In the genomic region with DNA sequence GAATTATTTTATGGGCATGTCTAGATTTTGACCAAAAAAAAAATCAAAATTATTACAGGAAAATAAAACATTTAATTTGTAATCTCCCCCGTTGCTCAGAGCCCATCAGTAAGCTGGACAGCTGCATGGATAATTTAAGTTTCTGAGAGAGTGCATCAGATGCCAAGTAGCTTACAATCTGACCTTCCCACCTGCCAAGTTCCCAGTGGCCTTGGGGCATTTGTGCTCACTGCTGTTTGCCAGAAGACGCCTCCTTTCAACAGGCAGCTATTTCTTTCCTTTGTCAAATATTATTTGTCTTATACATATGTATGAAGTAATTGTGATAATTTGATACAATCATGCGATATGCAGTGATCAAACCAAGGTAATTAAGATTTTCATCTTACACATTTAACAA, we compare ENCODE assay signal across 20 mouse cellular contexts. TPM values are rescaled to one million over a fixed set of nuclear protein-coding genes. Genes with fewer than 3 reads are reported as not detected.
A peak's percentile ranks its signal among the peaks of the same experiment; 100 is the strongest.
DNase-seq lines count a peak whose midpoint lies in the region; ATAC-seq and TF ChIP-seq lines count a peak whose summit lies in the region.
"Had no signal": no experiment of that assay in that cellular context is flagged by ENCODE, and none has a peak within 500 bp of the region (broad histone marks: within the 10 kb centered on the region; RNA-seq: fewer than 3 reads in every experiment).

No protein-coding gene starts in this region.

- no peaks in the 10 kb centered on the region for H3K4me1 ChIP-seq in hindbrain, postnatal 0 days (ENCODE audit: insufficient read depth, low read length)
- no peaks in the 10 kb centered on the region for H3K4me1 ChIP-seq in hindbrain, embryonic 14.5 days (replicated peaks; ENCODE audit: control insufficient read depth, insufficient read depth, low read length)
- H3K4me1 ChIP-seq: embryonic facial prominence, embryonic 10.5 days; forebrain, embryonic 10.5 days; hindbrain, embryonic 10.5 days; hindbrain, embryonic 15.5 days had no signal

- intact Hi-C loops in gastrocnemius, adult 2 months (cut with DNase I) = no loop called here

- no peak for TF ChIP-seq CTCF in hindbrain, postnatal 0 days (IDR thresholded peaks at IDR 0.05; ENCODE audit: low read depth)
- TF ChIP-seq CTCF in gastrocnemius, adult 2 months (IDR thresholded peaks at IDR 0.05) = no peak

- WGBS in hindbrain, postnatal 0 days = 48% methylated on average over 3 of the region's 3 CpGs
- 49% methylated on average over 3 of the region's 3 CpGs for WGBS in hindbrain, embryonic 14.5 days

- H3K4me2 ChIP-seq in hindbrain, postnatal 0 days (ENCODE audit: low read depth, low read length) = no peak overlapping the region
- no peak overlapping the region for H3K4me2 ChIP-seq in hindbrain, embryonic 14.5 days (replicated peaks)
- H3K4me2 ChIP-seq: heart, embryonic 12.5 days; hindbrain, embryonic 15.5 days had no signal

- no peak overlapping the region for H3K9ac ChIP-seq in hindbrain, postnatal 0 days (replicated peaks; ENCODE audit: low read length)
- H3K9ac ChIP-seq in hindbrain, embryonic 14.5 days = no peak overlapping the region
- H3K9ac ChIP-seq: heart, embryonic 12.5 days; hindbrain, embryonic 15.5 days had no signal

- H3K4me3 ChIP-seq in hindbrain, postnatal 0 days (ENCODE audit: low read length) = no peak overlapping the region
- H3K4me3 ChIP-seq in hindbrain, embryonic 14.5 days (replicated peaks; ENCODE audit: low read length) = no peak overlapping the region
- H3K4me3 ChIP-seq in gastrocnemius, adult 2 months = no peak overlapping the region
- H3K4me3 ChIP-seq: embryonic facial prominence, embryonic 10.5 days; forebrain, embryonic 10.5 days; heart, embryonic 12.5 days; hindbrain, embryonic 10.5 days; hindbrain, embryonic 15.5 days had no signal

- H3K27me3 ChIP-seq in hindbrain, postnatal 0 days (ENCODE audit: insufficient read depth, low read length) = no peaks in the 10 kb centered on the region
- H3K27me3 ChIP-seq in hindbrain, embryonic 14.5 days (ENCODE audit: control insufficient read depth, insufficient read depth, low read length) = no peaks in the 10 kb centered on the region
- H3K27me3 ChIP-seq: heart, embryonic 12.5 days; hindbrain, embryonic 15.5 days had no signal

- H3K27ac ChIP-seq in hindbrain, postnatal 0 days = no peak overlapping the region
- no peak overlapping the region for H3K27ac ChIP-seq in hindbrain, embryonic 14.5 days
- no peak overlapping the region for H3K27ac ChIP-seq in gastrocnemius, adult 2 months
- H3K27ac ChIP-seq: embryonic facial prominence, embryonic 10.5 days; forebrain, embryonic 10.5 days; hindbrain, embryonic 10.5 days; hindbrain, embryonic 15.5 days had no signal

- H3K9me3 ChIP-seq in hindbrain, postnatal 0 days (ENCODE audit: low read length) = no peaks in the 10 kb centered on the region
- no peaks in the 10 kb centered on the region for H3K9me3 ChIP-seq in hindbrain, embryonic 14.5 days (ENCODE audit: control insufficient read depth, low read length)
- H3K9me3 ChIP-seq: embryonic facial prominence, embryonic 10.5 days; forebrain, embryonic 10.5 days; heart, embryonic 12.5 days; hindbrain, embryonic 10.5 days; hindbrain, embryonic 15.5 days had no signal

- ATAC-seq in hindbrain, postnatal 0 days = no peak
- no peak for ATAC-seq in hindbrain, embryonic 14.5 days (ENCODE audit: low FRiP score)
- ATAC-seq: forebrain, embryonic 14.5 days; inflammation-experienced regulatory T-cells, adult 6 months; intestine, postnatal 0 days had no signal

- peak; percentile 25 for DNase-seq in hindbrain, postnatal 0 days (ENCODE audit: low spot score)
- no peak for DNase-seq in hindbrain, embryonic 14.5 days (ENCODE audit: low spot score)
- peak; percentile 8 for DNase-seq in urinary bladder, postnatal 14 days (ENCODE audit: low spot score)
- no peak for DNase-seq in urinary bladder, postnatal 4 days (ENCODE audit: low spot score in 2 of 2)
- peak; percentile 35 for DNase-seq in adrenal gland, postnatal 25 days
- no peak for DNase-seq in gastrocnemius, adult 2 months
- no peak for DNase-seq in MN1 (ENCODE audit: low spot score)
- DNase-seq: cerebellum, adult 11-12 months; cerebellum, adult 9-10 months; cerebellum, postnatal 36 days; gastrocnemius, postnatal 25 days; kidney, adult 8-10 months had no signal

- H3K36me3 ChIP-seq in hindbrain, postnatal 0 days (ENCODE audit: insufficient read depth, low read length) = no peaks in the 10 kb centered on the region
- H3K36me3 ChIP-seq in hindbrain, embryonic 14.5 days (replicated peaks; ENCODE audit: control insufficient read depth, insufficient read depth) = no peaks in the 10 kb centered on the region
- H3K36me3 ChIP-seq: embryonic facial prominence, embryonic 10.5 days; forebrain, embryonic 10.5 days; heart, embryonic 12.5 days; hindbrain, embryonic 10.5 days; hindbrain, embryonic 15.5 days had no signal

RNA-seq across cellular contexts. Expression of a gene that starts 44.3 kb away (rescaled TPM):
- total RNA-seq in hindbrain, postnatal 0 days (2014; rRNA removed) = 26.5 and 32.8 TPM in 2 replicates
- 27.4 and 28.3 TPM in 2 replicates for polyA plus RNA-seq in hindbrain, postnatal 0 days (2015; fragmentation: Nextera tagmentation; extraction: Ambion mirVana)
- polyA plus RNA-seq in hindbrain, embryonic 14.5 days (2014; fragmentation: Nextera tagmentation; extraction: Ambion mirVana) = 37.9 and 39.4 TPM in 2 replicates
- total RNA-seq in adrenal gland, postnatal 25 days (2021) = 39.8 and 45.5 TPM in 2 replicates
- 1 to 10 TPM; 7.8 TPM for total RNA-seq in gastrocnemius, adult 2 months (2021)

Comparison
In these comparisons a context has a peak if more than half of its experiments do, and no peak if none do; other contexts are left out.
1. DNase-seq: peak in hindbrain, postnatal 0 days (single experiment), urinary bladder, postnatal 14 days (single experiment) and adrenal gland, postnatal 25 days (single experiment); none in hindbrain, embryonic 14.5 days (single experiment), urinary bladder, postnatal 4 days (0 of 2), gastrocnemius, adult 2 months (single experiment) and MN1 (single experiment).